Mouse (Mus musculus): ENCODE results near the gene Uqcrc2. TPM values are rescaled to one million over a fixed set of nuclear protein-coding genes. Genes with fewer than 3 reads are reported as not detected.
A peak's percentile ranks its signal among the peaks of the same experiment; 100 is the strongest.

The Uqcrc2 gene
- 100 to 1,000 TPM; 400 to 498 TPM for total RNA-seq (2021)
- long read RNA-seq, experiment 1, transcript Uqcrc2-201 (14 exons, 1,896 nt), result major isoform, 576 of 591 reads
- long read RNA-seq, experiment 1, partial matches to known transcripts, result 8 of 591 reads
- long read RNA-seq, experiment 1, other reads (novel, unspliced or antisense), result 7 of 591 reads
- long read RNA-seq, experiment 2, transcript Uqcrc2-201 (14 exons, 1,896 nt), result major isoform, 699 of 729 reads
- long read RNA-seq, experiment 2, partial matches to known transcripts, result 11 of 729 reads
- long read RNA-seq, experiment 2, other reads (novel, unspliced or antisense), result 19 of 729 reads

DNA sequence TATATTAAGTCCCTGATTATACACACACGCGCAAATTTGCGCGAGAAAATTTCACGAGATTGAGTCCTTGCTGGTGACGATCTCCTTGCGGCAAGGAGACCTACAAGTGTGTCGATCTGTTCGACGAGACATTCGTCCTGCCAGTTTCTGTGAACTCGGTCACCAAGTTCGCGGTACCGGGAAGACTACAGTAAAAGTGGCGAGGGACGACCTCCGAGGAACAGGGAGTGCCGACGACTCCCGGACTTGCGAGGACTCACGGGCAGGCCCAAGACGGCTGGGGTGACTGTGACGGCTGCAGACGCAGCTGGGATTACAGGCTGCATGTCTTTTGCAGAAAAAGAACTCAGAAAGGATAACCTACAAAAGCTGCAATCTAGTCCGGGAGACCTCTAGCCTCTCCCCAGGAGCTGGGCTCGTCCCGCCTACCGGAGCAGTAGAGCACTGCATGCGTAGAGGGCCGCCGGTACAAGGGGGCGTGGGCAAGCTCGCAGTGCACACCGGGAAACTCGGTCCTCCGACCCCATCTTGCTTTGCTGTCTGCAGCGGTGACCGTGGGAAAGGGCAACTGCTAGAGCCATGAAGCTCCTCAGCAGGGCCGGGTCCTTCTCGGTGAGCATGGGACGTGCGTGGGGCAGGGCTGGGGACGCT, at the start of gene Uqcrc2:
Uqcrc2 (plus strand) TSS at position 466 of the 651 bp plus-strand sequence.
- peak; percentile 81 for DNase-seq

DNA sequence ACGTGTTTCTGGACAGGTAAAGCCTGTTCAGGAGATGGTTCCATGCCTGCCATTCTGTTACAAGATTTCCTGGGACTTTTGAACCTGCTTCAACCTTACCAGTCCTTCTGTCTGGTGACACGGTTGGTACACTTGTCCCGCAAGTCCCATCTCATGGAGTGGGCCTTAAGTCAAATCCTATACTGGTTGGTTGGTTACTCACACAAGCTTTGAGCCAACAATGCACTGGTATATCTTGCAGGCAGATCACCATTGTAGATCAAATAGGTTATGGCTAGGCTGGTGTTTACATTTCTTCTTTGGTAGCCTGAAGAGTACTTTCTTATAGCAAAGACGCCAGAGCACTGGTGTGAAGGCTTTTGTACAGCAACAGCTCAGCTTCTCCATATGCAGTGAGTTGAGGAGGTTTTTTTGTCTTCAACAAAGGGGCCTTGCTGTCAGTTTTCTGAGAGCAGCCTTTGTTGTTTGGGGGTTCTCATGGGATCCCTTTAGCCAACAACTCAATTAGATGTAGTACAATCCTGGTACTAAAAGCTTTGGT, 37.7 kb upstream of the Uqcrc2 start:
- DNase-seq, result no peak

DNA sequence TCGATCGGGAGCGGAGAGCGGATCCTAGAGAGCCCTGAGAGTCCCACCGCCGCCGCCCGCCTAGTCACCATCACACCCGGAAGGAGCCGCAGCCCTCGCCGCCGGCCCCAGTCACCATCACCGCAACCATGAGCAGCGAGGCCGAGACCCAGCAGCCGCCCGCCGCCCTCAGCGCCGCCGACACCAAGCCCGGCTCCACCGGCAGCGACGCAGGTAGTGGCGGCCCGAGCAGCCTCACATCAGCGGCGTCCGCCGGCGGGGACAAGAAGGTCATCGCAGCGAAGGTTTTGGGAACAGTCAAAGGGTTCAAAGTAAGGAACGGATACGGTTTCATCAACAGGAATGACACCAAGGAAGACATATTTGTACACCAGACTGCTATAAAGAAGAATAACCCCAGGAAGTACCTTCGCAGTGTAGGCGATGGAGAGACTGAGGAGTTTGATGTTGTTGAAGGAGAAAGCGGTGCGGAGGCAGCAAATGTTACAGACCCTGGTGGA, 37.2 kb upstream of the Uqcrc2 start:
- peak; percentile 17 for DNase-seq

DNA sequence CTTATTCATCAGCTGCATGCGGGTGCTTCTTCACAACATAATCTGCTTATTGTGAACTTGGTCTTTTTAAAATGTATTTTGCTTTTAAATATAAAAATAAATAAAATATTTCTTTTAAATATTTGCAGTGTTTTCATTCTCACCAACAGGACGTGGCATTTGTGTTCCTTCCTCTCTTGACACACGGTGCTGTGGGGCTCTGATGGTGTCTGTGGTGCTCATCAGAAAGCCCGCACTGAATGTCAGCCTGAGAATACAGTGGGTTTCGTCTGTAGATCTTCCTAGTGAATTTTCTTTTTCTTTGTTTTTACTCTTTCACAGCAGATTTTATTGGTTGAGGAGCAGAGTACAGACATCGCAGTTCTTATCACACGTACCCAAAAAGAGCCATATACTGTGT, 36.6 kb upstream of the Uqcrc2 start:
- no peak for DNase-seq

DNA sequence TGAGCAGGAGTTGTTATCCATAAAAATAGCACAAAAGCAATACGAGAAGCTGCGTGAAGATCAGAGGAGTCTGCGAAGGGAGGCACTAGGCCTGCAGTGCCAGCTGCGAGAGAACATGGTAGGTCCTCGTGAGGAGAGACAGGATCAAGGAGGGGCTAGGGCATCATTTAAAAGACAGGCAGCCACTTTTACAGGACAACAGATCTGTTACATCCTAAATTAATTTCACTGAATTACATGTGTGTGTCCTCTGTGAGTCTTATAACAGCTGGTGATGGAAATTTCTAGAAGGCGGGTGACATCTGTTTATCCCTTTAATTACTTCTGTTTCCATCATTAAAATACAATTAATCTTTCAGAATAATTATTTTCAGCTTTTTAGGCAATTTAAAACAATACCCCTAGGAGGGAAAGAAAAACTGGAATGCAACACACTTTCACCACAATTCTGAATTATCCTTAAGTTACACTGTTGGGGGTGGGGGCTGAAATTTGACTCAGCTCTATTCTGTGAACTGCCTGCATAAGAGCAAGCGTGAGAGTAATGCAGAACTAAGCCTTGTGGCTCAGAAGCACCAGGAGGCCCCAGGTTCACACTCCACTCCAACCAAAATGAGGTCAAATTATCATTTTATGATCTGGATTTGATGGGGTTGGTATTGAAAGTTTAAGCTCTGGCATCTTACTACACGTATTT, 14.8 kb upstream of the Uqcrc2 start:
- DNase-seq, result no peak

DNA sequence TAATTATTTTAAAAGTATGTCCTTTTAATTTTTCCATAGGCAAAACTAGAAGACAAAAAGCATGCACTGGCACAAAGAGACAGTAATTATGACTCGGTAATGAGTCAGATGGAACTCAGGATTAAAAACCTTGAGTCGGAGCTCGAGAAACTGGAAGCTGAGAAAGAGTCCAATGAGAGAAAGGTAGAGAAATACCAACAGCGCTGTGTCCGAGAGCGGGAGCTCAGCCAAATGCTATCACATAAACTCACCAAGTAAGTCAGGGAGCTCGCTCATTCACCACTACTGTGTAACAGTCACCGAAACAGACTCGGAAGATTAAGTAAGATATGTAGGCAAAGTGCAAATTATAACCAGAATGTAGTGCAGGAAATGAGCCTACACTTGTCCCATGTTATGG, 14.1 kb upstream of the Uqcrc2 start:
- no peak for DNase-seq

DNA sequence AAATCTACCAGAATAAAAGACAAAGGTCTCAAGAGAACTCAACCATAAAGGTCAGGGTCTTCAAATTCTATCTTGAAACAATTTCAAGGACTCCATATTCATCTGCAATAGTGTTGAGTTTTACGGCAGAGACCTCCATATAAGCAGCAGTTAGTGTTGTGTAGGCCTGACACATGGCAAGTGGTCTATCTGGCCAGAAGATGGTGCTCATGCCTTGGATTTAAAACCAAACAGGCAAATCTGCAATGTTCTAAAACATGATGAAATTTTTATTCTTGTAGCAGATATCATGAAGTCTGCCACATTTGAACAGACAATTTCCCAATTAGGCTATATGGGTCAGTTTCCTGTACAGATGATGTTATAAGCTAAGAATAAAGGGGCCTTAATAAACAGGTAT, 2.5 kb upstream of the Uqcrc2 start:
- DNase-seq, result no peak

DNA sequence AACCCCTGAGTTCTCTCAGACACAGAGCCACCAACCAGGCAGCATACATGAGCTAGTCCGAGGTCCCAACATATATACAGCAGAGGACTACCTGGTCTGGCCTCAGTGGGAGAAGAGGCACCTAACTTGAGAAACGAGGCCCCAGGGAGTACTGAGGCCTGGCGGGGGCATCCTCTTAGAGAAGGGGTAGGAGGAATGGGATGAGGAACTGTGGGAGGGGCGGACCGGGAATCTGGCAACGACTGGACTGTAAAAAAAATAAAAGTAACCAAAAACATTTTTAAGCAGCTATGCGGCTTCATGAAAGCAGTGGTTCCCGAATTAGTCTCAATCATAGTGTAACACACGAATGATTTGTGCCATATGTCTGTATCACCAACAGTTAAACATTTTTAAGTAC, 675 bp upstream of the Uqcrc2 start:
- no peak for DNase-seq

DNA sequence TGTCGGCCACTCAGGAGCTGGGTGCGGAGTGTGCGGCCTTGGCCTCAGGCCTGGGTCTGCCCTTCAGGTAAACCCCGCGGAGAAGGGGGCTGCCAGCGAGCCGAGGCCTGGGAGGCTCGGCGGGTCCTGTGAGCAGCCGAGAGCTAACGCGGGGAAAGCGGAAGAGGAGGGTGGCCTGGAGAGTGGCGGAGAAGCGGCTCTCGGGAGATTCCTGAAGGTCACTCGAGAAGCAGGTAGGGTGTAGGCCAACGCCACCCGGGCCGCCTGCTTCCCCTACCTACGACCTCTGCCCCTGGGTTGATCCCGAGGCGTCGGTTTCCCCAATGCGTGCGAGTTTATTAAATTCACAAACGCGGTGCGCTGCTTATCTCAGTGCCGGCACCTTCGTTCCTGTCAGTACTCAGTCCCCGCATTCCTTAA, 396 bp downstream of the Uqcrc2 start:
- DNase-seq, result no peak

DNA sequence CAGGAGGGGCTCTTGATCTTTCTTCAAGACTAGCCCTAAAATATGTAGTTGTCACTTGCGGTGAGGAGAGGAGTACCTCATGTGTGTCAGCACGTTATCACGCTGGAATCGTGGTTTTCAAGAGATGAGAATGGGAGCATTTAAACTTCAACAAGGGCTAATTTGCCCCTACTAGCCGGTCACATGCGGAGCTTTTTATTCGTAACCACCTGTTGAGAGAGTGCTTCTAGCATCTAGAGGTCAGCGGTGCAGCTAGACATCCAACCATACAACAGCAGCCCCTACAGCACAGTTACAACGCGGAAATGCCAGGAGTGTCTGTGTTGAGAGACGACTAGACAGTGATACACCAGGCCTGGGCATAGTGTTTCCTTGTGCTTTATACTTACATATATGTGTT, 845 bp downstream of the Uqcrc2 start:
- DNase-seq, result no peak

DNA sequence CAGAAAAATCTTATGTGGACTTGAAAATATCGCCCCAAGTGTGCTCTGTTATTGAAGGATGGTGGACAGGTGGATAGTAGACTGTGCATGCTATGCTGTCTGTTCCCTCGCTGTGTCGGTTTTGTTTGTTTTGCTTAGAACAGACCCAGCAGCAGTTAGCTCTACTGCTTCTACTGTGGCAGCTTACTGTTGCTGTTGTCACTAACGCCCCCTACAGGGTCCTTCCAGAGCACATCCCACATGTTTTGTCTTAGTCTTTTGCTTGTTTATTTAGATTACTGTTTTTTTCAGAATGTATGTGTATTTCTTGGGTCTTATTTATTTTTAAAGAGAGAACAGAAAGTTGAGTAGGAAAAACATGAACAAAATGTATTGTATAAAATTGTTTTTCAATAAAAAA, 8.2 kb downstream of the Uqcrc2 start:
- no peak for DNase-seq

DNA sequence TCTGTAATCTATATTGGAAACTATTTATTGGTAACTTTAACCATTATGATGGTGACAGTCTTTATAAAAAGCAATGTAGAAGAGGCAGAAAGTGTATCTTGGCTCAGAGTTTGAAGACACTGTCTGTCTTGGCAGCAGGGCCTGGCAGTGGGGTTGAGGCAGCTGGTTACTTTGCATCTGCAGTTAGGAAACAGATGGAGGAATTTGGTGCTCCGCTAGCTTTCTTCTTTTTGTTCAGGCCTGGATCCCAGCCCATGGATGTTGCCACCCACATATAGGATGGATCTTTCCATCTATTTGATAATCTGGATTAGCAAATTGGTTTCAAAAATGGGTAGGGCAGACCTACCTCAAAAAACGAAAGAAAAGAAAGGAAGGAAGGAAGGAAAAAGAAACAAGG, 12.9 kb downstream of the Uqcrc2 start:
- no peak for DNase-seq

DNA sequence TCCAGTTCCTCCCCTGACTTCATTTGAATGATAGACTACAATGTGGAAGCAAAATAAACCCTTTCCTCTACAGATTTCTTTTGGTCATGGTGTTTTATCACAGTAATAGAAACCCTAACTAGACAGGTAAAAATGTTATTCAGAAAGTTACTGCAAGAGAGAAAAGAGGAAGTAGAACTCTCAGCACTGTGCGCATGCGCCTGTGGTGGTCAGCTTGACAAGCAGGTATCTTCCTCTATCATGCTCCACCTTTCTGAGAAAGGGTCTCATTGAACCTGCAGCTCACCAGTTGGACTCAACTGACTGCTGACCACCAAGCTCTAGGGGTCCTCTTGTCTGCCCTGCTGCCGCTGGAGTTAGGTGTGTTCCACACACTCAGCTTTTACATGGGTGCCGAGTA, 27.1 kb downstream of the Uqcrc2 start:
- DNase-seq, result no peak

DNA sequence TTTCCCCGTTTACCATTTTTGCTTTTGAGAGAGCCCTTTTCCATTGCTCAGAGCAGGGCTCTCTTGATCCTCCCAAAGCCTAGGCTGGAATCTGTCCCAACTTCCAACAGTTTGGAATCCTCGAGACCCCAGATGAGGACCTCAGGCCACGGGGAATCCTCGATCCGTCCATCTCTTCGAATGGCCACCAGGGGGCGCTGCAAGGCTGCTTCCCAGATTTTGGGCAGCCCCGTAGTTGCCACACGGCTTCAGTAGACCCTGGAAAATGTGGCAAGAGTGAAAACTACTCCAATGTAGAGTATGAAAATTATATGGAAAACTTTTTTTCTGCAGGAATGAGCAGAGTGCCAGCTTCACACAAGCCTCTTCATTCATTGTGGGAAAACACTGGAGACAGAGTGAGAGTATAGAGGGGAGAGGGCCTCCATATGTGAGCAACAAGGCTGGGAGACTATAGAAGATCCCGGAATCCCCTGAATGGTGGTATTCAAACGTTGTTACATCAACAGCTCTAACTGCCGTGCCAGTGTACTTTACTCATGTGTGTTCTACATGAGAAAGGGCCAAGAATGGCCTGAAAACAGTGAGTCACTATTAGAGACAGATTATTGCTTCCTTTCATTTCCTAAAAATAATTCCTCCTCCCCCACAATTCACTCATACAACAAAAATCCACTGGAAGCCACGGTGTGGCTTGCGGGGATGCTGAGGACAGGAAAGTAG, 35.3 kb downstream of the Uqcrc2 start, which contains the start of gene Pdzd9:
Pdzd9 (minus strand) TSS at position 191 of the 723 bp plus-strand sequence.
- peak; percentile 87 for DNase-seq

DNA sequence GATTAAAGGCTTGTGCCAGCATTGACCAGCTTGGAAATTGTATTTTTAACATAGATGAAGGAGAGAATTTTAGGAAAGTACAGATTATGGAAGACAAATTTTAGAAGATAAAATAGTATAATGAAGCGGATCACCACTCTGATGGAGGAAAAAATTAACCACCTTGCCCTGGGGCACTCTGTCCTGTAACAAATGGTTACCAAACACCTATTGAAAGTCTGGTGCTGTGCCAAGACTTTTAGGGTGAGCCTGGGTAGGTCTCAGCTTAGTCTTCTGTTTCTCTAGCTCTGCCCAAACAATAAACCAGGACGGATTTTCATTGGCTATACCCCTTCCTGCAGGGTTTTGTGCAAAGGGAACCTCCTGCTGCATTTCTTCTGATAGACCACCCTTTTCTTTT, 36.3 kb downstream of the Uqcrc2 start:
- DNase-seq, result no peak

DNA sequence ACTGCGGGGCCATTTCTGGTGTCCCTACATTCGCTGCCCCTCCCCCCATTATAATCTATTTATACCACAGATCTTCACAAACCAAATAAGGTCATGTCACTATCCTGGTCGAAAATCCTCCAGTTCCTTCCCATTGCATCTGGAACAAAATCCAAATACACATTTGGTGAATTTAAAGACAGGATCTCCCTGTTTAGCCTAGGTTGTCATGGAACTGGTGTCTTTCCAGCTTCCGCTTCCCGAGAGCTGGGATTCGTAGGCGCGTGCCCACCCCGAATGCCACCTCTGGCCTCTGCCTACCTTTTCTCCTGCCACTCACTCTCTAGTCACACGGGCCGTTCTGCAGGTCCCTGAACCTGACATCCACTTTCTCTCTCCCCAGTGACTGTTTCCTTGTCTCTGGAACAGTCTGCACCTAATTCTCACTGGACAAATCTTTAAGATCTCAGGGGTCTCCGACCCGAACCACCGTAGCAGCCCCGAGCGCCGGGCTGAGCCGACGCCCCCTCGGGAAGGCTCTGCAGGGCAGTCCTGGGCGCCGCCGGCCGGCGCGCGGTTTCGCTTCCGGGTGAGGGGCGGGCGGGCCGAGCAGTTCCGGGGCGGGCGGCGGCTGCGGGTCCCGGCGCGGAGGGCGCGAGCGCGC, 42.1 kb downstream of the Uqcrc2 start, which contains the start of gene Mosmo:
Mosmo (plus strand) TSS at position 618 of the 643 bp plus-strand sequence.
- peak; percentile 84 for DNase-seq

DNA sequence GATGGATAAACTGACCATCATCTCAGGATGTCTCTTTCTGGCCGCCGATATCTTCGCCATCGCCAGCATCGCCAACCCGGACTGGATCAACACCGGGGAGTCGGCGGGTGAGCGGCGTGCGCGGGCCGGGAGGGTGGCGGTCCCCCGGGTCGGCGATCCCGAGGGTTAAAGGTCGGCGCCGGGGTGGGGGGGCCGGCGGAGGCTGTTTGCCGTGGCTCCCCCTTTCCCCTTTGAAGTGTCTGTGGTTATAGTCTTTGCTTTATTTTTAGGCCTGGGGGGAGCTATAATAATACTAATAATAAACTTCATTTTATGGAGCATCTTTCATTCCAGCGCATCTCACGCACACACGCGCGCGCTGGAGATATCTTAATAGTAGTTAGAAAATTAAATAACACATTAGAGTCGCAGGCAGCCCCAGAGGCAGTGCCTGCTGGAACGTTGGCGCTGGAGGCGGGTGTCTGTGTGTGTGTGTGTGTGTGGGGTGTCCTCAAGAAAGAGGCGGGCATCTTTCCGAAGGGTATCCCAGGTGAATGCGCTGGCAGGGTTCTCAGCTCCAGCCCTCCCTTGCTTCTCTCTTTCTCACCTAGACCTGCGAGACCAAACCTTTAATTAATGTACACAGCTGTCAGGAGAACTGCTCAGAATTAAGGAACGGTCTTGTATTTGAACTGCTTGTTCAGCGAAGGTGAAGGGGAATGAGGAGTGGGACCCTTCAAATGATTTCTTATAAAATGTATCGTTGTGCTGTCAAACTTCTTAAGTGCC, 43.0 kb downstream of the Uqcrc2 start:
- DNase-seq, result peak; percentile 47

DNA sequence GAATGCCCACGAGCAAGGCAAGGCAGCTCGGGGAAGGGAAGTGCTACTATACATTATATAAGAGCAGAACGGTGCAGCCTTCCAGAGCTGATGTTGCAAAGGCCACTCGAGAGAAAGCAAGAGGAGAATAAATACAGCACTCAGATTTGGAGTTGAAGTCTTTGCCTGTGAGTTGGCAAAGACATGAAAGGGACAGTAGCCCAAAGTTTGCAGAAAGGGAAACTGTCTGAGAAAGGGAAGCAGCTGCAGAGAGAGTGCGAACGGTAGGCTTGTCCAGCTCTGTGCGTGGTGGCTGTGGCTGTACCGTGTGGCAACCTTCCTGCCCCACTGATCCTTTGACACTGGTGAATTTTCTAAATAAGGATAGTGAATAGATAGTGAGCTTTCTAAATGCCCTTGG, 44.0 kb downstream of the Uqcrc2 start:
- no peak for DNase-seq

DNA sequence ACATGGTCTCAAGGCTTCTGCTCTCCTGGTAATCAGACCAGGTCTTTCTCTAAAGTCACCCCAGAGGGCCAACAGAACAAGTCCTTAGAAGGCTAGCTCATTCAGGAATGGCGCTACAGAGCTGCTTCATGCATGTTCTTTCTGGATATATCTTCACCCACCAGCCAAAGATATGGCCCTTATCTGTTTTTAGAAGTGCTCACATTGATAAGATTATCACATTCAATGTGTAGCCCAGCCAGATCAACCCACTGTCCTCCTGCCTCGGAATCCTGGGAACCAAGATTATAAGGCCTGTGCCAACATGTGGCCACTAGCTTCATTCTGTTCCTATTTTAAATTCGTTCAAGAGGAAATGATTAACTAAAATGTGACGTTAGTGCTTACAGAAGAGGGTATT, 47.0 kb downstream of the Uqcrc2 start:
- DNase-seq, result no peak

DNA sequence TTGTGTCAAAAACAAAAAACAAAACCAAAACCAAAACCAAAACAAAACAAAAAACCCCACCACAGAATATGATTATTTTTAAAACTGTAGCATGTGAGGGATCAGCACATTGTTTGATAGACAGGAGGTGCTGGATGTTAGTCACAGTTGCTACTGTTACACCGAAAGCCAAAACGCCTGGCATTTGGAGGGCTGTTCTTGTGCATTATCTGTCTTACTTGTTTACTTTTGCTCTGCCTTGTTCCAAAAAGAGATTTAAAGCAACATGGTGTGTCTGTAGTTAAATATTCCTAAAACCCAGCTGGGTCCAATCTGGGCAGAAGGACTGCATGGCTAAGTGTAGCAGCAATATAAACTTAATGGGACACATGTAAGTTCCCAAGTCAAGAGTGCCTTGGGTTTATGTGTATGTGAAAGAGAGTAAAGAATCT, 49.8 kb downstream of the Uqcrc2 start:
- DNase-seq, result no peak

DNA sequence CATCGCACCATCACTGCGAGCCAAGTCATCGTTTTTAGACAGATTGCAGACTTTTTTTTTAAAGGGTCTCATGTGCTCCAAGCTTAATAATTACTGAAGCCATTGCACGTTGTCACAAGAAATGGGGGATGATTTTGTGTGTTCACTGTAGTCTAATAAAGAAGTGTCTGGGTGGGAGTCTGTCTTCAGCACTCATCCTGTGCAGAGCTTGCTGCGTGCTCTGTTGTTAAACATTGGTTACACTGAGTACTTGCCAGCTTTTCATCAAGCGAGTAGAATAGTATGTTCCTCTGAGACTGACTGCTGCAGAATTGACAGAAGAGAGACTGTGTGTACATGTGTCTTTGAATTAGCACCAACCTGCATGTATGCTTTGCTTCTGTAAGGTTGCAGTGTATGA, 50.3 kb downstream of the Uqcrc2 start:
- no peak for DNase-seq
